Mouse (Mus musculus): ENCODE data around the gene Gucd1. TPM values are rescaled to one million over a fixed set of nuclear protein-coding genes. Genes with fewer than 3 reads are reported as not detected.
"Not testable (repeated sequence)": the region's sequence is repeated elsewhere in the genome, so short reads cannot be mapped to it uniquely, and the experiment has no call there.

Gucd1 gene
- total RNA-seq, 1 experiment: 11.5 TPM

- DNase-seq (ENCODE audit: low read depth, low spot score): no peak
- H3K9ac ChIP-seq (ENCODE audit: insufficient read depth, low read depth, low read length, poor library complexity, severe bottlenecking): no peak overlapping the region
- H3K9me3 ChIP-seq (ENCODE audit: control insufficient read depth, insufficient read depth, low read depth, low read length): no peaks in the 10 kb centered on the region
- no peaks in the 10 kb centered on the region for H3K36me3 ChIP-seq (ENCODE audit: control insufficient read depth, insufficient read depth, low read length, poor library complexity, severe bottlenecking)
- TF ChIP-seq MAFK (IDR thresholded peaks at IDR 0.05; ENCODE audit: insufficient read depth, low read depth, low read length) (no peak), HCFC1 (IDR thresholded peaks at IDR 0.05; ENCODE audit: borderline replicate concordance, insufficient read depth, low read length) (no peak), ZNF384 (IDR thresholded peaks at IDR 0.05; ENCODE audit: low read depth, low read length) (no peak), ZC3H11A (IDR thresholded peaks at IDR 0.05; ENCODE audit: borderline replicate concordance, low read depth, low read length) (no peak), CHD2 (IDR thresholded peaks at IDR 0.05; ENCODE audit: low read depth, low read length) (no peak)
- H3K4me1 ChIP-seq (ENCODE audit: control insufficient read depth in 2 of 2, insufficient read depth in 2 of 2, low read length in 2 of 2, poor library complexity in 1 of 2): no peaks in the 10 kb centered on the region
- in situ Hi-C loops (cut with MboI; ENCODE audit: low sequenced_read_pairs in 2 of 2, unreplicated experiment in 2 of 2): no loop called here
- no peak overlapping the region for H3K4me3 ChIP-seq (ENCODE audit: insufficient read depth in 1 of 2, low read depth in 1 of 2, low read length in 2 of 2, poor library complexity in 1 of 2, severe bottlenecking in 1 of 2)
- H3K27ac ChIP-seq (ENCODE audit: insufficient read depth, low read depth, low read length, poor library complexity, severe bottlenecking): no peak overlapping the region
Measured at GRCm38 (mm10) chr10:75458329-75458728, 59.4 kb downstream of the Gucd1 start.

GRCm38 (mm10) chr10:75457852-75458251 is 59.9 kb downstream of the Gucd1 start:
- Histone ChIP-seq H3K27ac (ENCODE audit: insufficient read depth, low read depth, low read length, poor library complexity, severe bottlenecking) (no peak overlapping the region), H3K36me3 (ENCODE audit: control insufficient read depth, insufficient read depth, low read length, poor library complexity, severe bottlenecking) (no peaks in the 10 kb centered on the region), H3K9ac (ENCODE audit: insufficient read depth, low read depth, low read length, poor library complexity, severe bottlenecking) (no peak overlapping the region), H3K9me3 (ENCODE audit: control insufficient read depth, insufficient read depth, low read depth, low read length) (no peaks in the 10 kb centered on the region), H3K4me3 (ENCODE audit: insufficient read depth in 1 of 2, low read depth in 1 of 2, low read length in 2 of 2, poor library complexity in 1 of 2, severe bottlenecking in 1 of 2) (no peak overlapping the region), H3K4me1 (ENCODE audit: control insufficient read depth in 2 of 2, insufficient read depth in 2 of 2, low read length in 2 of 2, poor library complexity in 1 of 2) (no peaks in the 10 kb centered on the region)
- TF ChIP-seq ZC3H11A (IDR thresholded peaks at IDR 0.05; ENCODE audit: borderline replicate concordance, low read depth, low read length): no peak
- TF ChIP-seq MAFK (IDR thresholded peaks at IDR 0.05; ENCODE audit: insufficient read depth, low read depth, low read length): no peak
- no peak for TF ChIP-seq CHD2 (IDR thresholded peaks at IDR 0.05; ENCODE audit: low read depth, low read length)
- TF ChIP-seq HCFC1 (IDR thresholded peaks at IDR 0.05; ENCODE audit: borderline replicate concordance, insufficient read depth, low read length): no peak
- no peak for TF ChIP-seq ZNF384 (IDR thresholded peaks at IDR 0.05; ENCODE audit: low read depth, low read length)
- in situ Hi-C loops (cut with MboI; ENCODE audit: low sequenced_read_pairs in 2 of 2, unreplicated experiment in 2 of 2): no loop called here
- no peak for DNase-seq (ENCODE audit: low read depth, low spot score)

- H3K4me3 ChIP-seq (ENCODE audit: insufficient read depth in 1 of 2, low read depth in 1 of 2, low read length in 2 of 2, poor library complexity in 1 of 2, severe bottlenecking in 1 of 2); H3K9me3 ChIP-seq (ENCODE audit: control insufficient read depth, insufficient read depth, low read depth, low read length); in situ Hi-C loops (cut with MboI; ENCODE audit: low sequenced_read_pairs in 2 of 2, unreplicated experiment in 2 of 2); H3K27ac ChIP-seq (ENCODE audit: insufficient read depth, low read depth, low read length, poor library complexity, severe bottlenecking); H3K9ac ChIP-seq (ENCODE audit: insufficient read depth, low read depth, low read length, poor library complexity, severe bottlenecking); H3K4me1 ChIP-seq (ENCODE audit: control insufficient read depth in 2 of 2, insufficient read depth in 2 of 2, low read length in 2 of 2, poor library complexity in 1 of 2); H3K36me3 ChIP-seq (ENCODE audit: control insufficient read depth, insufficient read depth, low read length, poor library complexity, severe bottlenecking); DNase-seq (ENCODE audit: low read depth, low spot score): not testable (repeated sequence)
Measured at GRCm38 (mm10) chr10:75456061-75456831, 61.5 kb downstream of the Gucd1 start.

- Histone ChIP-seq H3K9ac (ENCODE audit: insufficient read depth, low read depth, low read length, poor library complexity, severe bottlenecking) (no peak overlapping the region), H3K27ac (ENCODE audit: insufficient read depth, low read depth, low read length, poor library complexity, severe bottlenecking) (no peak overlapping the region), H3K9me3 (ENCODE audit: control insufficient read depth, insufficient read depth, low read depth, low read length) (no peaks in the 10 kb centered on the region), H3K36me3 (ENCODE audit: control insufficient read depth, insufficient read depth, low read length, poor library complexity, severe bottlenecking) (no peaks in the 10 kb centered on the region), H3K4me1 (ENCODE audit: control insufficient read depth in 2 of 2, insufficient read depth in 2 of 2, low read length in 2 of 2, poor library complexity in 1 of 2) (peaks cover 0 to 3% of the 10 kb centered on the region in 2 experiments; a peak in 1 of 4 replicates), H3K4me3 (ENCODE audit: insufficient read depth in 1 of 2, low read depth in 1 of 2, low read length in 2 of 2, poor library complexity in 1 of 2, severe bottlenecking in 1 of 2) (no peak overlapping the region)
- no peak for TF ChIP-seq ZC3H11A (IDR thresholded peaks at IDR 0.05; ENCODE audit: borderline replicate concordance, low read depth, low read length)
- TF ChIP-seq CHD2 (IDR thresholded peaks at IDR 0.05; ENCODE audit: low read depth, low read length): no peak
- TF ChIP-seq HCFC1 (IDR thresholded peaks at IDR 0.05; ENCODE audit: borderline replicate concordance, insufficient read depth, low read length): no peak
- no peak for TF ChIP-seq ZNF384 (IDR thresholded peaks at IDR 0.05; ENCODE audit: low read depth, low read length)
- no peak for TF ChIP-seq MAFK (IDR thresholded peaks at IDR 0.05; ENCODE audit: insufficient read depth, low read depth, low read length)
- no peak for DNase-seq (ENCODE audit: low read depth, low spot score)
- in situ Hi-C loops (cut with MboI; ENCODE audit: low sequenced_read_pairs in 2 of 2, unreplicated experiment in 2 of 2): no loop called here
Measured at GRCm38 (mm10) chr10:75451036-75451786, 66.6 kb downstream of the Gucd1 start.
